Mouse (Mus musculus) layer of hippocampus, adult 8-10 months (tissue): Measurements from ENCODE around the gene Gm26938. TPM values are rescaled to one million over a fixed set of nuclear protein-coding genes. Genes with fewer than 3 reads are reported as not detected.

Experiments used
- DNase-seq, 2 experiments: peaks; one replicate each; pipeline ENCODE4 v3.0.0; 2022; ENCODE audit warnings: low spot score in 2 of 2
- microRNA-seq, 2 experiments: library from miRNA; unstranded; fragments of <30 nt; microRNA quantifications; one replicate each; pipeline ENCODE4 v1.2.0; 2022
- total RNA-seq, 4 experiments: library from RNA; stranded (reverse); gene quantifications; 2 replicates each; pipeline ENCODE4 v1.2.4; 2022

Gene Gm26938
- total RNA-seq, 4 experiments from 2014 or later = not detected

GRCm38 (mm10) chr5:139794938-139795337 is 31.3 kb downstream of the Gm26938 start:
- no peak for DNase-seq

- no peak for DNase-seq
These were observed 32.1 kb downstream of the Gm26938 start for GRCm38 (mm10) chr5:139794137-139794536.

DNA sequence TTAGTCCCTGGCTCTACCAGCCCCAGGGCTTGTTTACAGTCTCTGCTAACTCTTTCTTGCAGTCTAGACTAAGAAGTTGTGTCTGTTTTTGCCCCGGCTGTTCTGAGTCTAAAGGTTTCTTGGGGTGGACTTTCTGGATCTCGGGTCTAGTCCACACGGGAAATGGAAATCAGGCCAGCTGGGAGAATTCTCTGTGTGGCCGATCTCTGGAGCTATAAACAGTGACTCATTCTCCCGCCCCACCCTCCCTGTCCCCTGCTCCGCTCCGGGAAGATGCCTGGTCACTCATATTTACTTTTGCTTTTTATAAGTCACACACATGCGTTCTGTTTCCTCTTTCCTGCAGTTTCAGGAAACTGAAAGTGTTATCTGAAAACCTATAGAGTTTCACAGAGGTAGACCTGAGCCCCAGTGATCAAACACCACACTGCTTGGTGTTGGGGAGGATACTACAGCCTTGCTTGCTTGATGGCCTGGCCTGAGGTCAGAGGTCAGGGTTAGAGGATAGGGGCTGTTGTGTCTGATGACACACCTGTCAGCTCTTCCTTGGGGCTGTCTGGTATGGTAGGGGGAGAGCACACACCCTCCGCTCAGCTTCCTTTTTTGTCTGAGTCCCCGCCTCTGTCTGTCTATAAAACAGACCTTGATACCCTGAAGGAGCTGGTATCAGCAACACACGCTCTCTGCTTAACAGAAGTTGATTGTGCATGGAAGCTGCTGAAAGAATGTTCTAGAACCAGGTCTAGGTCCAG is 32.7 kb downstream of the Gm26938 start:
- DNase-seq = no peak

DNA sequence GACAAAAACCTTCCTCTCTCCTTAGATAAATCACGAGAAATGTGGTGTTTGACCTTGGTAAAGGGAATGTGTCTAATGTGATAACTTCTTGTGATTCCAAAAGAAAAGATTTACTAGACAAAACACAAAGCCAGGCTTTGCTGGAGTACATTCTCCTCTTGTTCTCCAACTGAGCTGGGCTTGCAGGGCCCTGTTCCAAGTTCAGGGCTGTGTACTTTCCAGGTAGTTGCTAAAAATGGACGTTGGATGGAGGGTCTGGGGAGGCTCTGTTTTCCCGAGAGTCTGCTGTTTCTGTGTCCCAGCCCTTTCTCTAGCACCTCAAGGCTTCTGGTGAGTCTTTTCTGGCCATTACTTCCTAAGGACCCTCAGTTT is 33.3 kb downstream of the Gm26938 start:
- DNase-seq = no peak

- no peak for DNase-seq
These were observed 33.9 kb downstream of the Gm26938 start for GRCm38 (mm10) chr5:139792159-139792775.

DNA sequence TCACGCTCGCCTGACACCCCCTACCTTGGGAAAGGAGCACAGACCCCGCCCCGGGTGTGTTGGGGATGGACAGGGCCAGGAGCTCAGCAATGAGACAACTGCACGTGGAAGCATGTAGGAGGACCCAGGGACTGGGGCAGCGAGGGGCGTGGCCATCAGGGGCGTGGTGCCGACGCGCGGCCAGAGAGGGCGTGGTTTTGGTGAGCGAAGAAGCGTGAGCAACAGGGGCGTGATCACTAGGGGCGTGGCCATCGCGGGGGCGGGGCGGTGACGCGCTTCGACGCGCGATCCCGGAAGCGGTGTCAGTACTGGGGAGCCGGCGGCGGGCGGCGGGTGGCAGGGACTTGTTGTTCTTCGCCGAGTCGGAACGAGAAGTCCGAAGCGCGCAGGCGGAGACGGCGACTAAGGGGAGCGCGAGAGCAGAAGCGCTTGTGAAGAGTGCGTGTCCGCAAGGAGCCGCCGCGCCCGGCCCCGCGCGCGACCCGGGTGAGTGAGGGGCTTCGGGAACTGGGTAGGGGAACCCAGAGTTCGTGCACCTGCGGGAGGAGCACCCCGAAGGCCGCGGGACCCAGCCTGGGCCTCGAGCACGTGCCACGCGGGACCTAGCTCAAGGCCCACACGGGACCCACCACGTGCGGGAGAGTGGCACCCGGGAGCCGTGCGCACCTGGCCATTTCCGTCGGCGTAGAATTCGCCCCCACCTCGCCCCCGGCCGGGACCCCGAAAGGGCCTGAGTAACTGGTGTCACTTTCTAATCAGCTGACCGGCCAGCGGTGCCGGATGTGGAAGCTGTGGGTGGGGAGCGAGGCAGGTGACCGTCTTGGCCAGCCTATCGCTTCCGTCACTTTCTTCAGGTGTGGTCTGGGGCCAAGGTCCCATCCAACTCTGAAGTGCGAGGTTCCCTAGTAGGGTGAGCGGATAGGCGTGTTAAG is 34.7 kb downstream of the Gm26938 start, which contains the start of gene Mafk:
Gene Mafk, plus strand, starts transcription at position 287 of the 932 bp plus-strand sequence.
- peak; percentile 92 to 93 for DNase-seq

GRCm38 (mm10) chr5:139789466-139789865 is 36.7 kb downstream of the Gm26938 start:
- no peak for DNase-seq

- no peak for DNase-seq
These were observed 44.8 kb downstream of the Gm26938 start for GRCm38 (mm10) chr5:139781406-139781805.

DNA sequence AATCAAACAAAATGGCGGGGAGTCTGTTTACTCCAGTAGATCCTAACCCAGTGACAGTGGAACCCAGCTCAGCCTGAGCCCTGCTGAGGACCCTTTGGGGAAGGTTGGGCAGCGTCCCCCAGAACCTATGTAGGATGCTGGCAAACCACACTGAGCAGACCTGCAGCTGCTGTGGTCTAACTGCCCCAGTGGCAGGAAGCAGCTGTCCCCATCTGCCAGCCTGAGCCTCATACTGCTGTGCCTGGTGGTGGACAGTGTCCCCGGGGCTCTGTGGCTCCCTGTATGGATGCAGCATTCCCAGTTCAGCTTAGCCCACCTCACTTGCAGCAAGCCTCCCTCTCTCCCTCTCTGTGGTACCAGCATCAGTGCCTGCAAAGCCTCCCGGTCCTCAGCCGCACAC is 49.2 kb downstream of the Gm26938 start:
- no peak for DNase-seq

DNA sequence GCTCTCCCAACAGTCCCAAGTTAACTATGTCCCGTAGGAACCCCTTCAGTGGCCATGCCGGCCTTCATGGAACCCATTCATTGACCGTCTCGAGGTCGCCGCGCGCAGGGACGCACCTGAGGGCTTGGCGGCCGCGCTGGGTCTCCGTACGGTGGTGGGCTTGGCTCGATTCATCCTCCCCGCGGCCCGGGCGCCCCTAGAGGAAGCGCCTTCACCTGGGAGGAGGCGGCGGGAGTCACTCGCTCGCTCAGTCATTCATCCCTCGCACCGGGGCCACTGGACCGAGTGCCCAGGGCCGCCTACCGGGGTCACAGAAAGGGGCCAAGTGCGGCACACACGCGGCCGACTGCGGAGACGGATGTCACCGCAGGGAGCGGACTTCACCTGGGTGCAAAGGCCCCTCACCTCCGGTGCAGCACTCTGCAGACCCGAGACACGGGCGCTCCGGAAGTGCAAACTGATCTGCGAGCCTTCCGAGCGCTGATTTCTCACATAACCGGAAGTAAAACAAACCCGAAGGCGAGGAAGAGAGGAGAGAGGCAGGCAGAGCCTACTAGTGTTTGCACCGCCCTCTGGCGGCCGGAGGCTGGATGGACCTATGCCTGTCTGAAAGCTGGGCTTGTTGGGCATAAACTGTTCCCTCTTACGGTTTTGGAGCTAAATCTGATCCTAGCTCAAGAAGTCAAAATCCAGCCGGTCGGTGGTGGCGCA is 50.8 kb downstream of the Gm26938 start, which contains the start of gene Ints1:
Gene Ints1, minus strand, starts transcription at position 459 of the 711 bp plus-strand sequence.
- peak; percentile 93 to 97 for DNase-seq

- DNase-seq = no peak
These were observed 58.0 kb downstream of the Gm26938 start for GRCm38 (mm10) chr5:139768216-139768615.

DNA sequence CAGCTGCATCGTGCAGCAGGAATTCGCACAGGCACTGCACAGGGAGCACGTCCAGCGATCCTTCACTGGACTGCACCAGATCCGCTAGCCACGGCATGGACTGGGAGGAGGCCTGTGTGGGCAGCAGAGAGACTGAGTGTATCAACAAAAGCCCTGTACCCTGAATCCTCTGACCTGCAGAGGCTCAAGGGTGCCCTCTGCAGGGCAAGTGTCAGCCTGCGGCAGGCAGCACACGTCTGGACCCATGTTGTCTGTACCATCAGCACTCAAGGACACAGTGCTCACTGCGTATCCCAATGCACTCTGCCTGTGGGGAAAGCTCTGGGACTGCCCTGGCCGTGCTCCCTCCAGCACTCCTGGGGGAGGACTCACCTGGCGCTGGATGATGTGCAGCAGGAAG is 61.9 kb downstream of the Gm26938 start:
- no peak for DNase-seq

GRCm38 (mm10) chr5:139758096-139758495 is 68.1 kb downstream of the Gm26938 start:
- peak in 1 of 2 experiments; percentile 51 for DNase-seq

Small RNAs within 50 kb of the gene (microRNA-seq; reads per million reads assigned to microRNA genes)
- 1.6 to 5.6 reads per million in 2 experiments for gene Mir7037

Other genes with a start within 250 kb of the Gm26938 start
- gene Micall2, start 90.1 kb downstream of the Gm26938 start, total RNA-seq = 1 to 10 TPM; 2.0 to 4.5 (median 2.8) TPM
- gene Ints1, start 50.7 kb downstream of the Gm26938 start, total RNA-seq = 100 to 1,000 TPM in 1 of 4 experiments, 10 to 100 TPM in 3; 80.3 to 100 (median 97.2) TPM
- 10 to 100 TPM in 2 of 4 experiments, 1 to 10 TPM in 2; 9.2 to 16.4 (median 10.5) TPM for gene Mafk, start 34.9 kb downstream of the Gm26938 start, total RNA-seq
- gene Tmem184a, start 6.5 kb downstream of the Gm26938 start, total RNA-seq = 1 to 10 TPM in 1 of 4 experiments, under 1 TPM in 3; 0.37 to 1.1 (median 0.68) TPM
- gene Psmg3, start 478 bp upstream of the Gm26938 start, total RNA-seq = 10 to 100 TPM; 17.6 to 19.2 (median 18.5) TPM
- gene Elfn1, start 81.5 kb upstream of the Gm26938 start, total RNA-seq = 10 to 100 TPM; 27.6 to 34.4 (median 30.4) TPM